Mouse (Mus musculus) gastrocnemius, postnatal 4 days (tissue): Measurements from ENCODE around the gene Olfr160. TPM values are rescaled to one million over a fixed set of nuclear protein-coding genes. Genes with fewer than 3 reads are reported as not detected.

ENCODE experiments used
- total RNA-seq, 2 experiments: library from RNA; stranded (reverse); gene quantifications; 2 replicates each; pipeline ENCODE4 v1.2.3; 2021

Gene Olfr160
- total RNA-seq, 2 experiments from 2014 or later: not detected

Other genes with a start within 250 kb of the Olfr160 start
- 10 to 100 TPM; 17.7 to 19.5 TPM for gene Msantd2, start 226.9 kb downstream of the Olfr160 start, total RNA-seq
- gene Esam, start 188.2 kb downstream of the Olfr160 start, total RNA-seq: 10 to 100 TPM; 50.7 to 55.3 TPM
- 1 to 10 TPM; 2.9 to 6.8 TPM for gene Vsig2, start 177.0 kb downstream of the Olfr160 start, total RNA-seq
- gene Nrgn, start 163.3 kb downstream of the Olfr160 start, total RNA-seq: 1 to 10 TPM; 2.3 to 3.2 TPM
- gene Siae, start 160.6 kb downstream of the Olfr160 start, total RNA-seq: 1 to 10 TPM; 6.0 to 7.2 TPM
- gene Spa17, start 102.5 kb downstream of the Olfr160 start, total RNA-seq: 1 to 10 TPM; 1.4 TPM
- 10 to 100 TPM; 75.0 to 76.6 TPM for gene Tbrg1, start 58.9 kb downstream of the Olfr160 start, total RNA-seq
- gene Panx3, start 47.0 kb downstream of the Olfr160 start, total RNA-seq: not detected
- not detected for gene Olfr874, start 28.9 kb upstream of the Olfr160 start, total RNA-seq
- gene Olfr875, start 55.6 kb upstream of the Olfr160 start, total RNA-seq: not detected
- not detected for gene Olfr876, start 86.8 kb upstream of the Olfr160 start, total RNA-seq
- gene Olfr877, start 138.0 kb upstream of the Olfr160 start, total RNA-seq: not detected
- not detected for gene Olfr145, start 180.5 kb upstream of the Olfr160 start, total RNA-seq
- not detected for gene Olfr878, start 201.6 kb upstream of the Olfr160 start, total RNA-seq